Mouse (Mus musculus): ENCODE results near the gene Tmem269. TPM values are rescaled to one million over a fixed set of nuclear protein-coding genes. Genes with fewer than 3 reads are reported as not detected.

The Tmem269 gene
- total RNA-seq, 2 experiments from 2014 or later = not detected

GRCm38 (mm10) chr4:119238661-119239060, 20.6 kb upstream of the Tmem269 start:
- no peak for DNase-seq (ENCODE audit: low spot score in 2 of 2)

DNA sequence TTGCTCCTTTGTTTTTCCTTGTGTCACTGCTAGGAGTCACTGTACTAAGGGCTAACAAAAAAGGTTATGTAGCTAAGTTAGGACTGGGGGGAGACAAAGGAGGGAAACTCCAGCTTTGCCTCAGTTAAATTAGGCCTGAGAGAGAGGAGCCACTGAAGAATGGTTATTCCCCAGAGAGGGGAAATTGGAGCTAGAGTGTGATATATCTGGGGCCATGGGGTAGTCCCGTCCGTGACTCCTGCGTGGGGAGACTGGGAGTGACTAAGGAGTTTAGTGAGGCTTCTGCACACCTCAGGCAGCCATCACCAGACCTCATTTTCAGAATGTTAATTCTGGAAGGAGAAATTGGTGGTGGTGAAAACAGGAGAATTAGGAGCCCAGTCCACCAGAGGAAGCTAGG, 16.3 kb upstream of the Tmem269 start:
- no peak for DNase-seq (ENCODE audit: low spot score in 2 of 2)

DNA sequence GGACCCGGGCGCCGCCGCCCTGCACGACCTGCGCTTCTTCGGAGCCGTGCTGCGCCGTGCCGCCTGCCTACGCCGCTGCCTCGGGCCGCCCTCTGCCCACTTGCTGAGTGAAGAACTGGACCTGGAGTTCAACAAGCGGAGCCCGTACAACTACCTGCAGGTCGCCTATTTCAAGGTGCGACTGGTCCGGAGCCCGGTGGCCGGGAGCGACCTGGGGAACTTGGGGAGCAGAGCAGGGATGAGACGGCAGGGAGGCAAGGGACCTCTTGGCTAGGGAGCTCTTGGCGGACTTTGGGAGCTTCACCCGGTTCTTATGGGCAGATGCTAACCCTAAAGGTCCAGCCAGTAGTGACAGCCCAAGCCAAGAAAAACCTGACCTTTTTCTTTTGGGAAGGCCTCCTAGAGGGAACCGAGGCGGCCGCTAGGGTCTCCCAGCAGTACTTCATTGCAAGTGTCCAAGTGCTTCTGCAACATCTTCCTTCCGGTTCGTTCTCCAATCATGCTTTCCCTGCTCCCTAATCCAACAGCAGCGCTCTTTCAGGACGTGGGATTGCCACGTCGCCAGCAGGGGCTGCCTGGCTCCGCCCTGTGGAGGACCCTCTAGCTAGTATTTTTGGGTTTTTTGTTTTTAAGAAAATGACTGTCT, 15.4 kb upstream of the Tmem269 start:
- DNase-seq (ENCODE audit: low spot score in 2 of 2) = peak; percentile 60 to 63

DNA sequence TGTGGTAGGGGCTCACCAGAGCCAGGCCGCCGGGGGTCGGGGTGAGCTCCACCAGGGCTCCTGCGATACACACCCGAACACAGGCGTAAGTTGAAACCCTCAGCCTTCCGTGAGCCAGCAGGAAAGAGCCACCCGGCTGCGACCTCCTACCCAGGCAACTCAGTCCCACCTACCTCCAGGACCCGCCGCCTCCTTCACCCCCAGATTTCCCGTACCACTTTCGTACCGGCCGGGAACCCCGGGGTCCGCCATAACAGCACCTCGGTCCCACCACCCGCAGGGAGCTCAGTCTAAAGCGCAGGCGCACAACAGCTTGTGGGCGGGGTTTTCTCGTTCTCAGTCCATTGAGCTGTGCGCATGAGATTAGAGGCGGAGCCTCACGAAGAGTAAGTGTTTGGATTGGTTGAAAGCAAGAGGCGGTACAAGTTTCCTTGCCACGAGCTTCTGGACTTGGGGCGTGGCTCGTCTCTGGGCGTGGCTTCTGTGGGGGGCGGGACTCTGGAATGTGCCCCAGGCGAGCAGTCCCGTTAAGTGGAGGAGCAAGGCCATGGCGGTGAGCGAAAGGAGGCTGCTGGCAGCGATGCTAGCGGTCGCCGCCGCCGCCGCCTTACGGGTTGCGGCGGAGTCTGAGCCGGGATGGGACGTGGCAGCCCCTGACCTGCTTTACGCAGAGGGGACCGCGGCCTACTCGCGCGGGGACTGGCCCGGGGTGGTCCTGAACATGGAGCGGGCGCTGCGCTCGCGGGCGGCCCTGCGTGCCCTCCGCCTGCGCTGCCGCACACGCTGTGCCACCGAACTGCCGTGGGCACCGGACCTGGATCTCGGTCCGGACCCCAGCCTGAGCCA, 14.6 kb upstream of the Tmem269 start, which contains the start of the genes AU022252 and P3h1:
TSS of gene AU022252 (minus strand) at position 303 of the 846 bp plus-strand sequence.
TSS of gene P3h1 (plus strand) at position 506 of the 846 bp plus-strand sequence.
- DNase-seq (ENCODE audit: low spot score in 2 of 2) = peak; percentile 97 to 99

DNA sequence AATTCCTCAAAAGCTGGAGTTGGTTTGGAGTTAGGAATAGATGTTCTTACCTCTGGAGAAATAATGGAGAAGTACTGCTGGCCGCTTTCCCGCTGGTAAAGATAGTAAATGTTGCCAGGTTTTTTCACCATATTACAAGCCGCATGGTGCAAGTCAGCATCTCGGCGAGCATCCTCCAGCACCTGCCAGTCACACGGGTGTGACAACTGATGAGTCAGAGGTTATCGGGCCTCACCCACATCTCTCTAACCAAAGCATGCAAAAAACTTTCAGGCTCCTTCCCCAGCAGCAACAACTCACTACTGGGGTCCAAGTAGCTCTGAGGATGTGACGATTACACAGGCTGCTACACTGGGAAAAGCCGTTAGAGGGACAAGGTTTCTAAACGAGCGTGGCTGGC, 8.7 kb upstream of the Tmem269 start:
- DNase-seq (ENCODE audit: low spot score in 2 of 2) = no peak

- no peak for DNase-seq (ENCODE audit: low spot score in 2 of 2)
These were observed 7.7 kb upstream of the Tmem269 start for GRCm38 (mm10) chr4:119225719-119226118.

- no peak for DNase-seq (ENCODE audit: low spot score in 2 of 2)
These were observed 6.5 kb upstream of the Tmem269 start for GRCm38 (mm10) chr4:119224534-119224933.

- peak; percentile 42 to 48 for DNase-seq (ENCODE audit: low spot score in 2 of 2)
These were observed 5.7 kb upstream of the Tmem269 start for GRCm38 (mm10) chr4:119223696-119224095.

- DNase-seq (ENCODE audit: low spot score in 2 of 2) = no peak
These were observed 1.4 kb downstream of the Tmem269 start for GRCm38 (mm10) chr4:119216667-119217066.

DNA sequence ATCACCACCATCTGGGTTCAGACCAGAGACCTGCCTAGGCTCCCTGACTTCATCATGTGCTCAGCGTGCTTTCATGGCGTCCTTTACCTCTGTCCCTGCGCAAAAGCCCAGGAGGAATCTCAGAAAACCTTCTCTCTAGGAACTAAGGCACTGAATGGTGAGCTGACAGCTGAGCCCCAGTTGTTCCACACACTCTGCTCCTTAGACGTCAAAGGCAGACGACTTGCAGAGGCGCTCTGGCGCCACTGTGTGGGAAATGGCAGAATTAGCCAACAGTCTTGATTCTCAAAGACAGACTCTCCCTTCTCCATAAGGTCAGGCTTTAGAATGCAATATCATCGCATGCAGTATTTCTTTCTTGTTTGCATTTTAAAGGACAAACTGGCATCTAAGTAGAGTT, 13.3 kb downstream of the Tmem269 start:
- DNase-seq (ENCODE audit: low spot score in 2 of 2) = peak; percentile 62 to 72

DNA sequence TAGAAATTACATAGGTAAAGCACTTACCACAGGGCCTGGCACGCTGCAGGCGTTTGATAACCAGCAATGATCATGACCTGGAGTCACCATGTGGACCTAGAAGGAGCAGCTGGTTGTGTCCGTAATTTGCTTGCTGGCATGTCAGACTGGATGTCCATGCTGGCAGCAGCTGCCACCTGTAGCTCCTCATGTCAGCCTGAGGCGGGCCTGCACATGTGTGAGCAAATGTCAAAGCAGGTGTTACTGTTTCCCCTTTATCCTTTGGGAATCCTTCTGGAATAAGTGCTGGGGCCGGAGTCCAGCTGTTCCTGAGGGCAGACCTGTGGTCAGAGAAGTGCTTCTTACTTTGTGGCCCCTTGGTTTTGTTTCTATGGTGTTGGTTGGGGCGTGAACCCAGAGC, 19.9 kb downstream of the Tmem269 start:
- no peak for DNase-seq (ENCODE audit: low spot score in 2 of 2)

GRCm38 (mm10) chr4:119195582-119196320, 22.3 kb downstream of the Tmem269 start:
- DNase-seq (ENCODE audit: low spot score in 2 of 2) = no peak

- peak; percentile 85 to 89 for DNase-seq (ENCODE audit: low spot score in 2 of 2)
These were observed 23.0 kb downstream of the Tmem269 start, which contains the start of gene Svbp for GRCm38 (mm10) chr4:119194909-119195581. Gene Svbp, plus strand, starts transcription at chr4:119195306.

DNA sequence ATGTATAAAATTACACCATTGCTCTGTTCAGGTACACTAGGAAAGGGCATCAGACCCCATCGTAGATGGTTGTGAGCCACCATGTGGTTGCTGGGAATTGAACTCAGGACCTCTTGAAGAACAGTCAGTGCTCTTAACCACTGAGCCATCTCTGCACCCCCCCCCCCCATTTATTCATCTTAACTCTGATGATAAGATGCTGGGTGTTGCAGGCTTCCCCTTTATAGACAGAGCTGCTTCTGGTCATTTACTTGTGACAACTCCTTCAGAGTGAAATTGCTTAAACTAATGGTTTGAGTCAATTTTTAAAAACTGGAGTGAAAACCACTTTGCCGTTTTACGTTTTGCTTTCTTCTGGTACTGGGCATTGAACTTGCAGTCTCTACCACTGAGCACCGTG, 25.3 kb downstream of the Tmem269 start:
- no peak for DNase-seq (ENCODE audit: low spot score in 2 of 2)

DNA sequence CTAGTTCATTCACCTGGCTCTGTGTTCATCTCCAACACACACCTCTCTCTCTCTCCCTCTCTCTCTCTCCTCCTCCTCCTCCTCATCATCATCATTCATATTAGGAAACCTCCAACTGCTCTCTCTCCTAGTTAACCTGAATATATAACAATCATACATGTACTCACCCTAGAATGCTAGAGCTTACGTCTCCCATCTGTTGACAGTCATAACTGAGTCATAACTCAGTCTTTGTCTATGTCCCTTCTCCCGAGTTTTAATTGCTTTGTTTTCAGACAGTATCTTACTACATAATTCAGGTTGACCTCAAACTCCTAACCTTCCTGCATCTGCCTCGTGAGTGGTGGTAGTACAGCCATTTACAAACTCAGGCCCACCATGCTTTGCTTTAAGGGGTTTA, 26.7 kb downstream of the Tmem269 start:
- DNase-seq (ENCODE audit: low spot score in 2 of 2) = no peak

DNA sequence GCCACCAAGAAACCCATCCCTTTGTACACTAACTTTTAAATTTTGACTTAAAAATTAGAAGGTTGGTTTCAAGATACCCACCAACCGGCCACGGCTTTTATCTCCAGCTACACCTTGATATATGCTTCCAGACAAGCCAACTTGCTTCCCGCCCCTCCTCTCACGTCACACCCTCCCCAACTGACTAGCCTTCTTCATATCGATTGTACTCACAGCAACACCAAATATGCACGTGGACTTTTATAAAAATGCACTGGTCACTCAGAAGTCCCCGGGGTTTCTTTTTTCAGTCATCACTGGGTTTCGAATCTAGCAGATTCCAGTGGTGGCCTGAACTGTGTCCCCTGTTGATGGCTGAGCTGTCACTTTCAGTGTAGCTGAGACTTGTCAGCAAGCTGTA, 27.4 kb downstream of the Tmem269 start:
- no peak for DNase-seq (ENCODE audit: low spot score in 2 of 2)

DNA sequence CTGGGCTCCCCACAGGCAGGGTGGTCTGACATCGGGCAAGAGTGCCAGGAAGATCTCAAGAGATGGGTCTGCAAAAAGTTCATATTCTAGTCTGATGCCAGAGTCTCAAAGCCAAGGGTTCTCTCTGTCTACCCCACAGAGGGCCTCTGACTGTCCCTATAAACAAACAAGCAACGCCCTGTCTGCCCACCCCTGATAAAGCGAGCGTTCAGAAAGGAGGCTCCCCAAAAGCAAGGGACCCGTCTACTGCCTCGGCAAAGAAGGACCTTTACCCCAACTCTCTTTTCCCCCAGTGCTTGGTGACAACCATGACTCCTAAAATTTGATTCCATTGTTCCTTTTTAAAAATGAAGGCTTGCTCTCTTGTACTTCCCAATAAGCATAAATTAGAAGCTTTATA, 28.2 kb downstream of the Tmem269 start, which contains the start of gene Ermap:
TSS of gene Ermap (minus strand) at position 148 of the 400 bp plus-strand sequence.
- no peak for DNase-seq (ENCODE audit: low spot score in 2 of 2)

DNA sequence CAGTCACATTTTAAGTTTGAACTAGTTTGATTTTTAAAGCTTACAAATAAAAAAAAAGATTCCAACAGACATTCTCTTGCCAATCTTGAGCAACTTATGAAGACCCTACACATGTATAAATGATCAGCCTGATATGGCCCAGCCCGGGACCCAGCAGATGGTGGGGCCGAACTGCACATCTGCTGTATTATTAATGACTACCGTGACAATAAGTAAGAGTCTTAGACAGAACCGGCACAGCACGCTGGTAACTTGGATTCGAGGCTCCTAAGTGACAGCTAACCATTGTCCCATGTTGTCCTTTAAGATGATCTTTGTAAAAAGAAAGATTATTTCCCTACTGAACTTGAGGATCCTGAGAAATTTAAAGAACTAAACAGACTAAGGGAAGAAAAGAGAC, 28.6 kb downstream of the Tmem269 start:
- DNase-seq (ENCODE audit: low spot score in 2 of 2) = no peak

- peak in 1 of 2 experiments; percentile 34 for DNase-seq (ENCODE audit: low spot score in 2 of 2)
These were observed 29.8 kb downstream of the Tmem269 start for GRCm38 (mm10) chr4:119188060-119188785.

DNA sequence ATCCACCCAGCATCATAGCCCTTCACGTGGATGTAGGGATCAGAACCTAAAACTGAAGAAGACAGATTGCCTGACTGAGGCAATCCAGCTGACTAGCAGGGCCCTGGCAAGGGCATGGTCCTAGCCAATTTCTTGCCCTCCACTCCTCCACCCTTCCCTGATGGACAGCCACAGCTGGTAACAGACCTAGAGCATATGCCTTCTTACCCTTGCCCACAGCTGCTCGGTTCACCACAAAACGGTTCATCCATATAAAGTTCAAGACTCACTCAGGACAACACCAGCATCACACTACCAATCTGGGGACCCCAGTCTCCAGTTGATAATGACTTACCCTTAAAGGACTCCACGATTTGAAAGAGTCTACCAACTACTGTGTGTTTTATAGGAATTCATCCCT, 32.2 kb downstream of the Tmem269 start:
- DNase-seq (ENCODE audit: low spot score in 2 of 2) = no peak

Data from layer of hippocampus, postnatal 10 days (tissue).